9 mouse cellular contexts compared by ENCODE assay signal in the genomic region with DNA sequence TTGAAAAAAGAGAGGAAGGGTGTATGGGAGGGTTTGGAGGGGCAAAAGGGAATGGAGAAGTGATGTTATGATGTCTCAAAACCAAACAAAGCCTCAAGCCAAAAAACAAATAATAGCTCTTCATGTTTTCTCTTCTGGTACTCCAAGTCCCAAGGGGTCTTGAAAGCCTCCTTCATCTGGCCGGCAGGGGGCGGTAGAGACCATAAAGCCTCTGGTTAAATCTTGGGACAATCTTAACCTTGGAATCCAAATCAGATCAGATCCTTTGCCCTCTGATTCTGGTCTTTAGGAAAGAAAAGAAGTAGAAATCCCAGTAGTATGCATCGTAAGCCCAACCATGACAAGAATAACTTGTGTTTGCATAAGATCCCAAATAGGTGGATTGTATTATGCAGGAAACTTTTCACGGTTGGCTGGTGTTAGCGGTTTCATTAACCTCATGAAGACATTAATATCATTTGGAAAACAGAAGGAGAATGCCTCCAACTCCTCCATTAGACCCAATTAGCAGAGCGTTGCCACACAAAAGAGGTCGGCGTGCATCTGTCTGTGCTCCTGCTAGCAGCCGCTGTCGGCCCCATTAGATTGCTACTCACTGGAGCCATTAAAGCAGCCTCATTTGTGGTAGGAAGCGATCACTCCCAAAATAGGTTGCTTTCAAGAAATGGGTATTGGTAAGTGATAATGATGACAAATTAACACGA.
DNase-seq lines count a peak whose midpoint lies in the region; TF ChIP-seq lines count a peak whose summit lies in the region.
"Had no signal": no experiment of that assay in that cellular context is flagged by ENCODE, and none has a peak within 500 bp of the region (broad histone marks: within the 10 kb centered on the region; RNA-seq: fewer than 3 reads in every experiment).

No protein-coding gene starts in this region.

- no peak overlapping the region for H3K27ac ChIP-seq in heart, adult 2 months
- H3K27ac ChIP-seq: limb, embryonic 13.5 days had no signal

- no peaks in the 10 kb centered on the region for H3K36me3 ChIP-seq in heart, adult 2 months (ENCODE audit: control insufficient read depth, insufficient read depth, low read length)
- H3K36me3 ChIP-seq: limb, embryonic 13.5 days had no signal

- H3K4me1 ChIP-seq in heart, adult 2 months (ENCODE audit: control insufficient read depth, insufficient read depth, low read length): no peaks in the 10 kb centered on the region

- peak; percentile 91 for TF ChIP-seq CTCF in heart, adult 2 months (IDR thresholded peaks at IDR 0.05)

- H3K79me2 ChIP-seq in heart, adult 2 months (replicated peaks; ENCODE audit: control insufficient read depth, insufficient read depth, low read length): no peaks in the 10 kb centered on the region

- no peaks in the 10 kb centered on the region for H3K27me3 ChIP-seq in heart, adult 2 months (ENCODE audit: control insufficient read depth, insufficient read depth, low read length)
- H3K27me3 ChIP-seq: limb, embryonic 13.5 days had no signal

- TF ChIP-seq POLR2A in heart, adult 2 months (IDR thresholded peaks at IDR 0.05; ENCODE audit: insufficient read depth, low read depth, low read length): no peak

- intact Hi-C loops in heart, adult 2 months (cut with DNase I): loop anchor here (1.0 to 10.0 kb wide), 4 partner anchors 431 to 845 kb away; no protein-coding TSS in a partner anchor
- intact Hi-C loops in heart, postnatal 25 days (cut with DNase I): loop anchor here (2.0 to 10.0 kb wide), 3 partner anchors 431 to 545 kb away; no protein-coding TSS in a partner anchor
- intact Hi-C loops in heart, postnatal 36 days (cut with DNase I): loop anchor here (2.0 to 5.0 kb wide), 3 partner anchors 433 to 543 kb away; no protein-coding TSS in a partner anchor

- peak; percentile 12 to 56 for DNase-seq in heart, adult 2 months
- DNase-seq in heart, postnatal 25 days (ENCODE audit: low spot score): no peak
- peak; percentile 81 for DNase-seq in adrenal gland, postnatal 14 days
- DNase-seq in embryo, embryonic 11 days: peak; percentile 77
- peak; percentile 56 to 70 for DNase-seq in heart, postnatal 36 days
- peak; percentile 62 to 69 for DNase-seq in layer of hippocampus, postnatal 36 days
- peak; percentile 13 for DNase-seq in naive thymus-derived CD4-positive, alpha-beta T cell, adult 2 months (ENCODE audit: low read depth)
- peak; percentile 81 for DNase-seq in testis, postnatal 10 days (ENCODE audit: low spot score)

- WGBS in heart, adult 2 months: 74% methylated on average over 12 of the region's 12 CpGs

- no peak for TF ChIP-seq EP300 in heart, adult 2 months (IDR thresholded peaks at IDR 0.05; ENCODE audit: insufficient read depth, low read depth, low read length)

- no peak overlapping the region for H3K9ac ChIP-seq in heart, adult 2 months (ENCODE audit: low read depth, low read length)
- H3K9ac ChIP-seq: limb, embryonic 13.5 days had no signal

- no peak overlapping the region for H3K4me3 ChIP-seq in heart, adult 2 months
- H3K4me3 ChIP-seq: limb, embryonic 13.5 days had no signal
